Mouse (Mus musculus) hindbrain, embryonic 15.5 days (tissue): Measurements from ENCODE around the gene Med15. TPM values are rescaled to one million over a fixed set of nuclear protein-coding genes. Genes with fewer than 3 reads are reported as not detected.
A peak's percentile ranks its signal among the peaks of the same experiment; 100 is the strongest.
"Not testable (repeated sequence)": the region's sequence is repeated elsewhere in the genome, so short reads cannot be mapped to it uniquely, and the experiment has no call there.

Experiments
- ATAC-seq: fragments of 200-750 bp; cut with Nextera tagmentation; 2 replicates; pipeline ENCODE4 v1.8.0; 2017; ENCODE audit warnings: low read depth, moderate number of reproducible peaks, moderate TSS enrichment; ENCODE audit not compliant: low FRiP score
- H3K27ac ChIP-seq: fragments of 300-500 bp; sonication (generic); replicated peaks from 2 replicates; pipeline ENCODE4 v1.5.1; 2015; ENCODE audit warnings: mild to moderate bottlenecking, inconsistent platforms
- H3K27me3 ChIP-seq: fragments of 300-500 bp; sonication (generic); 2 replicates; pipeline ENCODE4 v1.6.1; 2015; ENCODE audit warnings: control low read depth, inconsistent platforms
- H3K36me3 ChIP-seq: fragments of 300-500 bp; sonication (generic); 2 replicates; pipeline ENCODE4 v1.6.1; 2015; ENCODE audit warnings: control low read depth, inconsistent platforms
- H3K4me1 ChIP-seq: fragments of 300-500 bp; sonication (generic); replicated peaks from 2 replicates; pipeline ENCODE4 v1.6.1; 2015; ENCODE audit warnings: control low read depth, inconsistent platforms
- H3K4me2 ChIP-seq: fragments of 300-500 bp; sonication (generic); 2 replicates; pipeline ENCODE4 v1.6.1; 2015; ENCODE audit warnings: moderate library complexity, mild to moderate bottlenecking, inconsistent platforms
- H3K4me3 ChIP-seq: fragments of 300-500 bp; sonication (generic); 2 replicates; pipeline ENCODE4 v1.5.1; 2015; ENCODE audit warnings: mild to moderate bottlenecking, inconsistent platforms
- H3K9ac ChIP-seq: fragments of 300-500 bp; sonication (generic); 2 replicates; pipeline ENCODE4 v1.6.1; 2015; ENCODE audit warnings: inconsistent platforms
- H3K9me3 ChIP-seq: fragments of 300-500 bp; sonication (generic); 2 replicates; pipeline ENCODE4 v1.6.1; 2016; ENCODE audit warnings: control low read depth, inconsistent platforms
- WGBS: fragments of 180-500 bp; shearing (Covaris S2); methylation state at CpG from one replicate; pipeline ENCODE4 v1.1.7; 2015; 5-methylcytosine and 5-hydroxymethylcytosine counted together
- polyA plus RNA-seq: library from polyadenylated mRNA; unstranded; fragments of >200 nt; fragmentation: Nextera tagmentation; extraction: Ambion mirVana; gene quantifications from 2 replicates; pipeline ENCODE4 v1.2.1, GENCODE M21; 2015

Med15 gene
- polyA plus RNA-seq, 1 experiment from 2014 or later = 54.2 TPM

DNA sequence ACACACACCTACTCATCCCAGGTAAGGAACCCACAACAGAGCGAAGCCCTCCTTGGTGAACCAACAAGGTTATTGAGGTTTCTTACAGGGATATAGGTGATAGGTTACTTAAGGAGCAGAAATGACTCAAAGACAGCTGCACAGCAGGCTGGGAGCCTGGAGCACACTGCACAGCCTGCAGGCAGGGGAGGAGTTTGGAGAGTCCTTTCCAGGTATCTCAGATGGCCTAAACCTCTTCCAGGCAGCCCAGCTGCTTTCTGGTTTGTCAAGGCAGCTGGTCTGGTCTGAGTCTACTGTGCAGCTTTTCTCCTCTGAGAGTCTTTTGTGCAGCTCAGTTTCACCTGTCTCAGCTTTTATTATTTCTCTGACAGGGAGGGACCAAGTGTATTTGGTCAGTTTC is 25.1 kb upstream of the Med15 start:
- H3K27ac ChIP-seq = no peak overlapping the region
- no peak overlapping the region for H3K4me2 ChIP-seq
- H3K9me3 ChIP-seq = no peaks in the 10 kb centered on the region
- H3K27me3 ChIP-seq = no peaks in the 10 kb centered on the region
- no peaks in the 10 kb centered on the region for H3K36me3 ChIP-seq
- no peak for ATAC-seq
- H3K4me1 ChIP-seq = peaks cover 32% of the 10 kb centered on the region
- H3K9ac ChIP-seq = no peak overlapping the region
- no peak overlapping the region for H3K4me3 ChIP-seq
- WGBS = 100% methylated on average over 1 of the region's 1 CpGs

DNA sequence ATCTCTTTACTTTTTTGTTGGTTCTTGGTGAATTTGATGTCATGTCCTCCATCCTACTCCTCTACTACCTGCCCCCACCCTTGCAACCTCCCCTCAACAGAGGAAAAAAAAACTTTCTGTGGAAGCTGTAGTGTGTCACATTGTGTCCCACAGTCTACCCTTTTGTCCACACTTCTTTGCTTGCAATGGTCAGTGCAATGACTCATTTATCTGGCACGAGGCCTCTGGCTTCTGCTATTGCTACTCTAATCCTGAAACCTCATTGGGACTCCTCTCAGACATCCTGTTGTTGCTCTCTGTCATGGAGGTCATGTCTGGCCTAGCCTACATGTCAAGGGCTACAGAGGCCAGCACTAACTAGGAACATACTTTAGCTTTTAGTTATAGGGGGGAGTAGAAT is 21.0 kb upstream of the Med15 start:
- Histone ChIP-seq H3K27ac (no peak overlapping the region), H3K36me3 (no peaks in the 10 kb centered on the region), H3K4me2 (no peak overlapping the region), H3K9ac (no peak overlapping the region), H3K4me3 (no peak overlapping the region), H3K27me3 (no peaks in the 10 kb centered on the region), H3K4me1 (peaks cover 1% of the 10 kb centered on the region), H3K9me3 (no peaks in the 10 kb centered on the region)
- ATAC-seq = no peak
- 45% methylated on average over 1 of the region's 1 CpGs for WGBS

DNA sequence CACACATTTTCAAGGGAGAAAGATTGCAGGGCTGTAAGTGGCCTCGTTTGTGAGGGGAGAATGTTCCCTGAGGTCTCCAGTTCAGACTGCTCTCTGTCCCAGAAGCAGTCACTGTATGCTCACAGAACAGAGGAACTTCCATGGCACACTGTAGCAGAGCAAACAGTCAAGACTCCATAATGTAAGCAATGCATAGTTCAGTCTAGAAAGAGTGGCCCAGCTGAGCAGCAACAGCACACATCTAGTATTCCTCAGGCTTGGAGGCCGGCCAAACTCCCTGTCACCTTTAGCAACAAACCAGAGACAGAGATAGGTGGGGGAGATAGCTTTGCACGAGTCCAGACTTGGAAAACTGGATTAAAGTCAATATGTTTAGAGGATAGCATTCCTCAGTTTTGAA is 20.3 kb upstream of the Med15 start:
- no peaks in the 10 kb centered on the region for H3K4me1 ChIP-seq
- H3K4me2 ChIP-seq = no peak overlapping the region
- no peaks in the 10 kb centered on the region for H3K9me3 ChIP-seq
- ATAC-seq = no peak
- H3K36me3 ChIP-seq = no peaks in the 10 kb centered on the region
- whole genome bisulfite sequencing = 40% methylated on average over 3 of the region's 3 CpGs
- no peaks in the 10 kb centered on the region for H3K27me3 ChIP-seq
- no peak overlapping the region for H3K27ac ChIP-seq
- H3K9ac ChIP-seq = no peak overlapping the region
- H3K4me3 ChIP-seq = no peak overlapping the region

DNA sequence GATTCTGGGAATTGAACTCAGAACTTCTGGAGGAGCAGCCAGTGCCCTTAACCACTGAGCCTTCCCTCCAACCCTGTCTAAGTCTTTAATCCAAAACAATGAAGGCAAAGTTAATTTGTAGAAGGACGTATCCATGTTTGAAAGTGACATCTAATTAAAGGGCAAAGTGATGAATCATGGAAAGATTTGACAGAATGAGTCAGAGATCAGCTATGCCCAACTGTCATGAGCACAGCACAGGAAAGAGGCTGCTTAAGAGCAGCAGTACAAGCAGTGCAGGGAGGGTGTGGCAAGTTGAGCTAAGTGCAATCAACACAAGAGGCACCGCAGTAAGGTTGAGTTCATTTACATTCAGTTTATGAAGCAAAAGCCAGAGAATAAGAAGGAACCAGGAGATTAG is 12.4 kb upstream of the Med15 start:
- Histone ChIP-seq H3K4me3 (no peak overlapping the region), H3K27me3 (no peaks in the 10 kb centered on the region), H3K4me2 (no peak overlapping the region), H3K9ac (no peak overlapping the region), H3K4me1 (no peaks in the 10 kb centered on the region), H3K9me3 (no peaks in the 10 kb centered on the region), H3K36me3 (no peaks in the 10 kb centered on the region), H3K27ac (no peak overlapping the region)
- WGBS = 75% methylated on average over 2 of the region's 2 CpGs
- ATAC-seq = no peak

DNA sequence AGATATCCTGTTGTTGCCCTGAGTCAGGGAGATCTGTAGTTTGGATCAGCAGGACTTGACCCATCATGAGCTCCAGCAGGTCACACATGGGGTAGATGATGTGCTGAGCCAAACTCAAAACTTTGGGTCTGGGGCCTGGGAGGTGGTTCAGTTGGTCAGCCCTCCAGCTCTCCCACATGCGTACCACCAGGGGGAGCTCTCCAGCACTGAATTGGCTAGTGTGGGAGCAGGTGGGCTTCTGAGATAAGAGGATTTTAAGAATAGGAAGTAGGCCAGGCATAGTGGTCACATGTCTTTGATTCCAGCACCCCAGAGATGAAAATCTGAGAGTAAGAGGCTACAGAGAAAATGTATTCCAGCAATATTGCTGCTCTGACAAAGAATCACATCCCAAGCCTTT is 11.8 kb upstream of the Med15 start:
- H3K27me3 ChIP-seq = no peaks in the 10 kb centered on the region
- no peak for ATAC-seq
- no peaks in the 10 kb centered on the region for H3K36me3 ChIP-seq
- no peak overlapping the region for H3K4me3 ChIP-seq
- no peak overlapping the region for H3K27ac ChIP-seq
- whole genome bisulfite sequencing = 13% methylated on average over 1 of the region's 1 CpGs
- H3K4me1 ChIP-seq = no peaks in the 10 kb centered on the region
- H3K9ac ChIP-seq = no peak overlapping the region
- no peaks in the 10 kb centered on the region for H3K9me3 ChIP-seq
- no peak overlapping the region for H3K4me2 ChIP-seq

DNA sequence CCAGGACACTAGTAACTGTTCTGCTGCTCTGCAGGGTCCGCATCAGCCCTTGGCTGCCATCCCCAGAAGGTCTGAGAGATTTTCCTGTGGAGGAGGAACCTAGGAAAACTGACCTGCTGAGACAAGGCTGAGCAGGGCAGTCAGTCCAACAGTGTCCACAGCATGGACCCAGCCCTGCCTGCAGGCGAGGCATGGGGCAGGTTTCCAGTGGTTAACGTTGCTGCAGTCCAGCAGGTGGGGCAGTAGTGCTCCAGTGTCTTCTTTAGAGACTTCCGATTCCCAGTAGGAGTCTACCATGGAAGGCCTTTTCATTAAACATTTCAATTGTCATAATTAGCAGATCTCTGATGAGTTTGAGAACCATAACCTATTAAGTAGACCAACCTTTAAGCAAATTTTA is 10.6 kb upstream of the Med15 start:
- 42% methylated on average over 4 of the region's 4 CpGs for WGBS
- H3K4me1 ChIP-seq = no peaks in the 10 kb centered on the region
- H3K36me3 ChIP-seq = no peaks in the 10 kb centered on the region
- no peak overlapping the region for H3K9ac ChIP-seq
- no peaks in the 10 kb centered on the region for H3K9me3 ChIP-seq
- ATAC-seq = no peak
- H3K4me3 ChIP-seq = no peak overlapping the region
- no peak overlapping the region for H3K4me2 ChIP-seq
- H3K27ac ChIP-seq = no peak overlapping the region
- H3K27me3 ChIP-seq = no peaks in the 10 kb centered on the region

DNA sequence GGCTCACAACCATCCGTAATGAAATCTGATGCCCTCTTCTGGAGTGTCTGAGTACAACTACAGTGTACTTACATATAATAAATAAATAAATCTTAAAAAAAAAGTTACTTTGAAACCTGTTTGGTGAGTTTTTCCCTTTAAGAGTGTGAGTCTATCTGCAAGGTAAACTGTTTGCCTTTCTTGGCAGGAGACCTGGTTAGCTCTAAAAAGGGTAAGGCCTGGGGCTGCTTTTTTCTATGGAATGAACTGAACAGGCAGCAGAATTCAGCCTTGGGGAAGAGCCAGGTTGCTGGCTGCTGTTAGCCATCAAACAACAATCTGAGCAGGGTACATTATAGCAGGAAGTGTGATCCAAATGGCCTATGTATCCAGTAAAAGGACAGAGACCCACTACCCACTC is 10.1 kb upstream of the Med15 start:
- WGBS = 86% methylated on average over 1 of the region's 1 CpGs
- no peak overlapping the region for H3K4me2 ChIP-seq
- no peak overlapping the region for H3K9ac ChIP-seq
- H3K27me3 ChIP-seq = no peaks in the 10 kb centered on the region
- no peak for ATAC-seq
- H3K27ac ChIP-seq = no peak overlapping the region
- no peaks in the 10 kb centered on the region for H3K4me1 ChIP-seq
- H3K4me3 ChIP-seq = no peak overlapping the region
- no peaks in the 10 kb centered on the region for H3K36me3 ChIP-seq
- H3K9me3 ChIP-seq = no peaks in the 10 kb centered on the region

DNA sequence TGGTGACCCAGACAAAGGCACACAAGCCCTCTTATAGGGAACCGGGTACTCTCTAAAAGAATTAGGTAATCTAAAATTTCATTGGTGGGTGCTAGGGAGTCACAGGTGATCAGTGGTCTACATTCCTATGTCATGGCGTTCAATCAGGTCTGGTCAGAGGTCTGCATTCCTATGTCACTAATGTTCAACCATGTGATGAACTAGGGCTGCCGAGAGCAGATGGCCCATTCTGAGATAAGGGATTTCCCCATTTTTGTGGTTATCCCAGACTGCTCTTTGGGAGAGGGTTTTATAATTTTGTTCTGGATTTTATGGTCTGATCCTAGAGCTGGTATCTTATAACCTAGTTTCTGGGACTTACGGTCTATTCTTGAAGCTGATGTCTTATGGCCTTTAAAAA is 7.4 kb upstream of the Med15 start:
- no peaks in the 10 kb centered on the region for H3K36me3 ChIP-seq
- H3K27ac ChIP-seq = no peak overlapping the region
- ATAC-seq = no peak
- H3K9me3 ChIP-seq = no peaks in the 10 kb centered on the region
- WGBS = 86% methylated on average over 4 of the region's 4 CpGs
- H3K9ac ChIP-seq = no peak overlapping the region
- no peaks in the 10 kb centered on the region for H3K4me1 ChIP-seq
- H3K4me2 ChIP-seq = no peak overlapping the region
- no peaks in the 10 kb centered on the region for H3K27me3 ChIP-seq
- no peak overlapping the region for H3K4me3 ChIP-seq

DNA sequence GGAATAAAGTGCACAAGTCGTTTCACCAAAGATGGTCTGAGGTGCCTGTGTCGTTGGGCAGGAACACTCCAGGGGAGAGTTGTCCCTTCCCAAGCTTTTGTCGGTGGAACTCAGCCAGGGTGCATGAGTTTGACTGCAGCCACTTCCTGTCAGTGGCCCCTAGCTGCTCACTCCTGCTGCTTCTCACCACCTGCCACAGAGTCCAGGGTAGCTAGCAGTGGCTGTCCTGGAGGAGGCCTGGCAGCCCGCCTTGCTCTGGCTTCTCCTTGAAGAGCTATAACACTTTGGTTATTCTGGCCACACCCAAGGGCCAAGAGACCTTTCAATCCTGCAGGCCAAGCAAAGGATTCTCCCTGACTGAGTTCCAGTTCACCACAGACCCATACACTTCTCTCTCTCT is 3.5 kb upstream of the Med15 start:
- no peak overlapping the region for H3K4me3 ChIP-seq
- no peak overlapping the region for H3K9ac ChIP-seq
- ATAC-seq = no peak
- WGBS = 60% methylated on average over 4 of the region's 4 CpGs
- H3K4me1 ChIP-seq = no peaks in the 10 kb centered on the region
- H3K36me3 ChIP-seq = no peaks in the 10 kb centered on the region
- H3K27me3 ChIP-seq = no peaks in the 10 kb centered on the region
- H3K9me3 ChIP-seq = no peaks in the 10 kb centered on the region
- no peak overlapping the region for H3K4me2 ChIP-seq
- H3K27ac ChIP-seq = no peak overlapping the region

DNA sequence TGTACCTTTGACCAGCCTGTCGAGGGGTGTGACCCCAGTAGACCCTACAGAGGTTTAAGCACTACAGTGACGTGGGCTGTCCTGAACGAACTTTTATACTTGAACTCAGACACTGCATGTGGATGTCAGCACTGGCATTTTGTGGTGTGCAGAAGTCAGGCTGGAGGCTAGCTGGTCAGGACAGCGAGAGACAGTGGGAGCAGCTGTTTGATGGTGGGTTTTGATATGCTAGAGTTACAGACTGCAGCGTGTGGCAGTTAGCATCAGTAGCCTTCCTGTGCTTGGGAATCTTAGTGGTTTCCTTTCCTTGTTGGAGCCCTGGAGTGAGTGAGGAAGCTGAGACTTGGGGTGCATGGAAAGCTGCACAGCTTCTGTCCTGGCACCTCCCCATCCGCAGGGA is 2.2 kb upstream of the Med15 start:
- not testable (repeated sequence) for H3K4me2 ChIP-seq, H3K4me1 ChIP-seq, H3K4me3 ChIP-seq, H3K36me3 ChIP-seq, H3K27me3 ChIP-seq, H3K9ac ChIP-seq, H3K9me3 ChIP-seq, ATAC-seq, H3K27ac ChIP-seq
- 89% methylated on average over 6 of the region's 6 CpGs for WGBS

DNA sequence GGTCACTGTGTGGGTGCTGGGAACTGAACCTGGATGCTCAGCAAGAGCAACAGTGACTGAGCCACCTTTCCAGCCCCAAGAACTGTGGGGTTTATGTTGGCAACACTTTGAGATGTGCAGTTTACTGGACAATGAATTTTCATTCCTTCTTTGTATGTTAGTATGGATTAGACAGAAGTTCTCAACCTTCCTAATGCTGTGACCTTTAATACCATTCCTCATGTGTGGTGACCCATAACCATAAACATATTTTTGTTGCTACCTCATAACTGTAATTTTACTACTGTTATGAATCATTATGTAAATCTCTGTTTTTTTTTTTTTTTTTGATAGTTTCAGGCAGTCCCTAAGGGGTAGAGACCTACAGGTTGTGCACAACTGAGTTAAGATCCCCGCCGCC is 955 bp upstream of the Med15 start:
- WGBS = 71% methylated on average over 2 of the region's 2 CpGs

DNA sequence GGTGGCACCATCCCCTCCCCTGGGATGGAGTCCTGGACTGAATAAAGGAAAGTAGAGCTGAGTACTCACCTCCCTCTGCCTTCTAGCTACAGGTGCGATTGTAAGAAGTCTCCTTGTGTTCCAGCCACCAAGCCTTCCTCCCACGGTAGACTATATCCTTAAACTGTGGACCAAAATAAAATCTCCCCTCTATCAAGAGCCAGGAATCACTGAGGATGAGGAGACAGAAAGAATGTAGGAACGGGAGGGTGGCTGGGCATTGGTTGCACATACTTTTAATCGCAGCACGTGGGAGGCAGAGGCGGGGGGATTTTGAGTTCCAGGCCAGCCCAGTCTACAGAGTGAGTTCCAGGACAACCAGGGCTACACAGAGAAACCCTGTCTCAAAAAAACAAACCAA is 260 bp downstream of the Med15 start:
- H3K4me1 ChIP-seq = no peaks in the 10 kb centered on the region
- H3K27me3 ChIP-seq = no peaks in the 10 kb centered on the region
- H3K4me3 ChIP-seq = no peak overlapping the region
- ATAC-seq = no peak
- H3K9me3 ChIP-seq = no peaks in the 10 kb centered on the region
- H3K36me3 ChIP-seq = no peaks in the 10 kb centered on the region
- H3K4me2 ChIP-seq = no peak overlapping the region
- H3K9ac ChIP-seq = no peak overlapping the region
- WGBS = 75% methylated on average over 6 of the region's 6 CpGs
- no peak overlapping the region for H3K27ac ChIP-seq

More for the DNA sequence above, 955 bp upstream of the Med15 start:
- Histone ChIP-seq H3K27ac (no peak overlapping the region), H3K27me3 (no peaks in the 10 kb centered on the region), H3K9ac (no peak overlapping the region), H3K9me3 (no peaks in the 10 kb centered on the region), H3K4me1 (no peaks in the 10 kb centered on the region), H3K36me3 (no peaks in the 10 kb centered on the region), H3K4me2 (0 out of 2 replicates have a peak overlapping the region, but pooled peaks have one; percentile 27), H3K4me3 (no peak overlapping the region)
- ATAC-seq = no peak

DNA sequence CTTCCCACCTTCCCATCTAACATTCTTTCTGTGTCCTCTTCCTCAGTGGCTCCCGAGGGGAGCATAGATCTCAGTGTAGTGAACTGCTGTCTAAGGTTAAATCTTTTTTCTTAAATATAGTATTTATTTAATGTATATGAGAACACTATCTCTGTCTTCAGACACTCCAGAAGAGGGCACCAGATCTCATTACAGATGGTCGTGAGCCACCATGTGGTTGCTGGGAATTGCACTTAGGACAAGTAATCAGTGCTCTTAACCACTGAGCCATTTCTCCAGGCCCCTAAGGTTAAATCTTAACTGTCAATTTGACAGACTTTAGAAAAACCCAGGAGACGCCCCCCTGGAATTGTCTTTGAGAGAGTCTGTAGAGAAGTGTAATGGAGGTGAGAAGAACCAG is 670 bp downstream of the Med15 start:
- no peak for ATAC-seq
- Histone ChIP-seq H3K36me3 (no peaks in the 10 kb centered on the region), H3K27me3 (no peaks in the 10 kb centered on the region), H3K9me3 (no peaks in the 10 kb centered on the region), H3K9ac (no peak overlapping the region), H3K27ac (no peak overlapping the region), H3K4me1 (0 out of 2 replicates have a peak, but pooled peaks cover 2% of the 10 kb centered on the region), H3K4me3 (no peak overlapping the region), H3K4me2 (no peak overlapping the region)
- WGBS = 37% methylated on average over 3 of the region's 3 CpGs
